ENCODE assay signal across 8 mouse cellular contexts in genomic region chr2:44104282-44105197, GRCm38 (mm10).
DNase-seq lines count a peak whose midpoint lies in the region; ATAC-seq lines count a peak whose summit lies in the region.

No protein-coding gene starts in this region.

- 0 out of 2 replicates have a peak, but pooled peaks have one; percentile 41 for ATAC-seq in embryonic facial prominence, embryonic 12.5 days (ENCODE audit: insufficient number of reproducible peaks, insufficient read depth, low FRiP score, low TSS enrichment)
- ATAC-seq in heart, embryonic 12.5 days (ENCODE audit: insufficient number of reproducible peaks, low FRiP score) = no peak
- ATAC-seq in kidney, embryonic 15.5 days (replicated peaks; ENCODE audit: low FRiP score) = peak; percentile 85; the same call in 1 of the 2 replicates
- peak; percentile 37; the same call in 1 of the 2 replicates for ATAC-seq in liver, embryonic 12.5 days
- peak; percentile 84 for ATAC-seq in neural tube, embryonic 15.5 days (ENCODE audit: low FRiP score)

- H3K27ac ChIP-seq in embryonic facial prominence, embryonic 12.5 days = peak overlapping the region; percentile 79
- peak overlapping the region; percentile 31 for H3K27ac ChIP-seq in heart, embryonic 12.5 days (ENCODE audit: poor library complexity, severe bottlenecking)
- H3K27ac ChIP-seq in kidney, embryonic 15.5 days = peak overlapping the region; percentile 85
- 0 out of 2 replicates have a peak overlapping the region, but pooled peaks have one; percentile 4 for H3K27ac ChIP-seq in liver, embryonic 12.5 days
- 0 out of 2 replicates have a peak overlapping the region, but pooled peaks have one; percentile 13 for H3K27ac ChIP-seq in neural tube, embryonic 15.5 days (replicated peaks)

- 25% methylated on average over 22 of the region's 22 CpGs for WGBS in embryonic facial prominence, embryonic 12.5 days
- 44% methylated on average over 22 of the region's 22 CpGs for WGBS in heart, embryonic 12.5 days
- 51% methylated on average over 22 of the region's 22 CpGs for WGBS in kidney, embryonic 15.5 days
- WGBS in liver, embryonic 12.5 days (ENCODE audit: insufficient replicate concordance) = 73% methylated on average over 22 of the region's 22 CpGs
- 47% methylated on average over 22 of the region's 22 CpGs for WGBS in neural tube, embryonic 15.5 days

- peaks cover 12% of the 10 kb centered on the region; the same call in 1 of the 2 replicates for H3K4me1 ChIP-seq in embryonic facial prominence, embryonic 12.5 days
- peaks cover 8% of the 10 kb centered on the region for H3K4me1 ChIP-seq in heart, embryonic 12.5 days (replicated peaks)
- H3K4me1 ChIP-seq in kidney, embryonic 15.5 days = peaks cover 8% of the 10 kb centered on the region
- H3K4me1 ChIP-seq in liver, embryonic 12.5 days = no peaks in the 10 kb centered on the region
- peaks cover 10% of the 10 kb centered on the region for H3K4me1 ChIP-seq in neural tube, embryonic 15.5 days

- no peaks in the 10 kb centered on the region for H3K9me3 ChIP-seq in embryonic facial prominence, embryonic 12.5 days
- H3K9me3 ChIP-seq in heart, embryonic 12.5 days (replicated peaks) = no peaks in the 10 kb centered on the region
- H3K9me3 ChIP-seq in kidney, embryonic 15.5 days (replicated peaks) = no peaks in the 10 kb centered on the region
- no peaks in the 10 kb centered on the region for H3K9me3 ChIP-seq in liver, embryonic 12.5 days (replicated peaks)
- no peaks in the 10 kb centered on the region for H3K9me3 ChIP-seq in neural tube, embryonic 15.5 days (replicated peaks)

- H3K4me3 ChIP-seq in embryonic facial prominence, embryonic 12.5 days = no peak overlapping the region
- no peak overlapping the region for H3K4me3 ChIP-seq in heart, embryonic 12.5 days
- H3K4me3 ChIP-seq in kidney, embryonic 15.5 days (replicated peaks) = no peak overlapping the region
- no peak overlapping the region for H3K4me3 ChIP-seq in liver, embryonic 12.5 days
- no peak overlapping the region for H3K4me3 ChIP-seq in neural tube, embryonic 15.5 days (replicated peaks)

- H3K9ac ChIP-seq in embryonic facial prominence, embryonic 12.5 days = no peak overlapping the region
- no peak overlapping the region for H3K9ac ChIP-seq in heart, embryonic 12.5 days
- H3K9ac ChIP-seq in kidney, embryonic 15.5 days = no peak overlapping the region
- no peak overlapping the region for H3K9ac ChIP-seq in liver, embryonic 12.5 days
- H3K9ac ChIP-seq in neural tube, embryonic 15.5 days (replicated peaks) = no peak overlapping the region

- no peaks in the 10 kb centered on the region for H3K27me3 ChIP-seq in embryonic facial prominence, embryonic 12.5 days
- no peaks in the 10 kb centered on the region for H3K27me3 ChIP-seq in heart, embryonic 12.5 days (replicated peaks)
- no peaks in the 10 kb centered on the region for H3K27me3 ChIP-seq in kidney, embryonic 15.5 days
- H3K27me3 ChIP-seq in liver, embryonic 12.5 days (replicated peaks) = no peaks in the 10 kb centered on the region
- no peaks in the 10 kb centered on the region for H3K27me3 ChIP-seq in neural tube, embryonic 15.5 days (replicated peaks)

- H3K4me2 ChIP-seq in embryonic facial prominence, embryonic 12.5 days (replicated peaks) = peak overlapping the region; percentile 29
- H3K4me2 ChIP-seq in heart, embryonic 12.5 days = peak overlapping the region; percentile 23
- no peak overlapping the region for H3K4me2 ChIP-seq in kidney, embryonic 15.5 days
- H3K4me2 ChIP-seq in liver, embryonic 12.5 days = no peak overlapping the region
- peak overlapping the region; percentile 21 for H3K4me2 ChIP-seq in neural tube, embryonic 15.5 days

- DNase-seq in adrenal gland, adult (ENCODE audit: inconsistent age in 2 of 2, low spot score in 1 of 2) = peak; percentile 23 to 45
- DNase-seq in adrenal gland, postnatal 4 days (ENCODE audit: low spot score in 2 of 2) = no peak
- DNase-seq in spleen, adult 12 weeks (ENCODE audit: low spot score) = no peak

- H3K36me3 ChIP-seq in embryonic facial prominence, embryonic 12.5 days = no peaks in the 10 kb centered on the region
- no peaks in the 10 kb centered on the region for H3K36me3 ChIP-seq in heart, embryonic 12.5 days
- H3K36me3 ChIP-seq in kidney, embryonic 15.5 days = no peaks in the 10 kb centered on the region
- H3K36me3 ChIP-seq in liver, embryonic 12.5 days = no peaks in the 10 kb centered on the region
- no peaks in the 10 kb centered on the region for H3K36me3 ChIP-seq in neural tube, embryonic 15.5 days

Comparison
In these comparisons a context has a peak if more than half of its experiments do, and no peak if none do; other contexts are left out.
1. DNase-seq: peak in adrenal gland, adult (2 of 2); none in adrenal gland, postnatal 4 days (0 of 2) and spleen, adult 12 weeks (single experiment).
2. H3K27ac ChIP-seq: peak in every context shown above with its lines; median percentile 85 in kidney, embryonic 15.5 days; 79 in embryonic facial prominence, embryonic 12.5 days; 31 in heart, embryonic 12.5 days; 13 in neural tube, embryonic 15.5 days; 4 in liver, embryonic 12.5 days.
3. H3K4me2 ChIP-seq: peak in embryonic facial prominence, embryonic 12.5 days (single experiment), heart, embryonic 12.5 days (single experiment) and neural tube, embryonic 15.5 days (single experiment); none in kidney, embryonic 15.5 days (single experiment) and liver, embryonic 12.5 days (single experiment).